ENCODE assay signal across 25 mouse cellular contexts in the genomic region with DNA sequence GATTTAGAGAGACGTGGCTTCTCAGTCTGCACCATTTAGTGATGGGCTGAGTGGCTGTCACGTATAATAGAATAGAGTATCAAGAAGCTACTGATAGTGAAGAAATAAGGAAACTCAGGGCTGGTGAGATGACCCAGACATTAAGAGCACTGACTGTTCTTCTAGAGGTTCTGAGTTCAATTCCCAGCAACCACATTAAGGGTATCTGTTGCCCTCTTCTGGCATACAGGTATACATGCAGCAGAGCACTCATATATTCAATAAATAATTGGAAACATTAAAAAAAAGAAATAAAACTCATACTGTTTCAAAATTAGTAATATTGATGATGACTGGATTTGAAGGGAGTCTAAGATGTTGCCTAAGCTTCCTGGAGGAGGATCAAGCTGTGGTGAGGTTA.
"Had no signal": no experiment of that assay in that cellular context is flagged by ENCODE, and none has a peak within 500 bp of the region (broad histone marks: within the 10 kb centered on the region; RNA-seq: fewer than 3 reads in every experiment).

No protein-coding gene starts in this region.

- H3K9me3 ChIP-seq: heart, embryonic 13.5 days; heart, embryonic 15.5 days; hindbrain, embryonic 13.5 days; hindbrain, embryonic 15.5 days; kidney, embryonic 15.5 days; limb, embryonic 13.5 days; limb, embryonic 15.5 days; liver, embryonic 12.5 days had no signal

- H3K4me3 ChIP-seq: heart, embryonic 13.5 days; heart, embryonic 15.5 days; hindbrain, embryonic 13.5 days; hindbrain, embryonic 15.5 days; kidney, embryonic 15.5 days; limb, embryonic 13.5 days; limb, embryonic 15.5 days; liver, embryonic 12.5 days had no signal

- ATAC-seq: hindbrain, postnatal 0 days; intestine, embryonic 16.5 days; liver, embryonic 12.5 days had no signal

- H3K4me1 ChIP-seq: heart, embryonic 13.5 days; heart, embryonic 15.5 days; hindbrain, embryonic 13.5 days; hindbrain, embryonic 15.5 days; kidney, embryonic 15.5 days; limb, embryonic 13.5 days; limb, embryonic 15.5 days; liver, embryonic 12.5 days had no signal

- DNase-seq: gastrocnemius, postnatal 25 days; heart, adult 18-20 months; heart, postnatal 14 days; heart, postnatal 36 days; kidney, adult 11 months; kidney, adult 2 months; kidney, adult 9 months; kidney, postnatal 14 days; kidney, postnatal 36 days; layer of hippocampus, adult 9-11 months; layer of hippocampus, postnatal 36 days; left cerebral cortex, postnatal 4 days had no signal

- H3K27me3 ChIP-seq: heart, embryonic 13.5 days; heart, embryonic 15.5 days; hindbrain, embryonic 13.5 days; hindbrain, embryonic 15.5 days; kidney, embryonic 15.5 days; limb, embryonic 13.5 days; limb, embryonic 15.5 days; liver, embryonic 12.5 days had no signal

- H3K27ac ChIP-seq: heart, embryonic 13.5 days; heart, embryonic 15.5 days; hindbrain, embryonic 13.5 days; hindbrain, embryonic 15.5 days; hindbrain, postnatal 0 days; kidney, embryonic 15.5 days; kidney, postnatal 0 days; limb, embryonic 13.5 days; limb, embryonic 15.5 days; liver, embryonic 12.5 days; liver, embryonic 14.5 days had no signal

- H3K4me2 ChIP-seq: heart, embryonic 11.5 days; heart, embryonic 13.5 days; heart, embryonic 15.5 days; hindbrain, embryonic 13.5 days; hindbrain, embryonic 15.5 days; kidney, embryonic 15.5 days; limb, embryonic 13.5 days; limb, embryonic 15.5 days; liver, embryonic 12.5 days had no signal

- H3K9ac ChIP-seq: heart, embryonic 13.5 days; heart, embryonic 15.5 days; hindbrain, embryonic 13.5 days; hindbrain, embryonic 15.5 days; kidney, embryonic 15.5 days; limb, embryonic 13.5 days; limb, embryonic 15.5 days; liver, embryonic 12.5 days; liver, embryonic 14.5 days had no signal

- H3K36me3 ChIP-seq: heart, embryonic 13.5 days; heart, embryonic 15.5 days; hindbrain, embryonic 13.5 days; hindbrain, embryonic 15.5 days; kidney, embryonic 15.5 days; limb, embryonic 13.5 days; limb, embryonic 15.5 days; liver, embryonic 12.5 days had no signal
